Mouse (Mus musculus) regulatory T cell (primary cell): ENCODE data around the gene Nup214.

Source experiments
- in situ Hi-C: fragments of 300-600 bp; cut with MboI, MseI; formaldehyde crosslinking; loops from one replicate; pipeline ENCODE4 v1.15.1; 2025; ENCODE audit warnings: high pct_unique_total_duplicates

Nup214 gene

DNA sequence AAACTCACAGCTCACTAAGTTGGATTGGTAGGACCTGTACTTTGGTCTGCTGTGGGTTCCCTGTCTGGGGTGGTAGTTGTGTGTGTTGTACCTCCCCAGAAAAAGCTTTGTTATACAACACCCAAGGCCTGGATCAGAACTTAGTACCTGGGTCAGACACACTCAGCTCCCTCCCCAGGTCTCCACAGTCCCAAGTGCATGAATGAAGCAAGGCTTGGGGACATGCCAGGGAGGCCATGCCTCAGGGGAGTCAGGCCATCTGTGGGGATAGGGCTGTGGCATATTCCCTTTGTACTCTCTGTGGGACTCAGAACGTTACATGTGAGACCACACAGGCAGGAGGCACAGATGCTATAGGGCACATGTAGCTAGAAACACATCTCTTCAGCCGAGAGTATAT is 115.9 kb downstream of the Nup214 start:
- in situ Hi-C loops, result no loop called here

DNA sequence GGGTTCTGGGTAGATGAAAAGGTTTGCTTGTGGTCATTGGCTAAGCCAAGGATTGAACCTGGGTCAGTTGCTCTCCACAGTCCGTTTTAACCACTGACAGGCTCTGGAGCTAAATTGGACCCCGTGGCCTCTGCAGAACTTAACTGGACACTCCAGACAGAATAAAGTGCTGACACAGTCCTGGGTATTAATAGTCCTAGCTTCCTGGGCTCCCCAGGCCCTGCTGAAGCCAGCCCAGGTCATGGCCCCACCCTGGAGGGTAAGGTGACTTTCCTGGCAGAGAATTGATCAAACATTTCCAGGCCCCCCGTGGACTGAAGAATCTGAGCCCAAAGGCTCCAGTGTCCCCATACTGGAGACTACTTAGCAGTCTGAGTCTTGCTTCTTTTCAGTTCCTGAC is 117.7 kb downstream of the Nup214 start:
- in situ Hi-C loops, result no loop called here

DNA sequence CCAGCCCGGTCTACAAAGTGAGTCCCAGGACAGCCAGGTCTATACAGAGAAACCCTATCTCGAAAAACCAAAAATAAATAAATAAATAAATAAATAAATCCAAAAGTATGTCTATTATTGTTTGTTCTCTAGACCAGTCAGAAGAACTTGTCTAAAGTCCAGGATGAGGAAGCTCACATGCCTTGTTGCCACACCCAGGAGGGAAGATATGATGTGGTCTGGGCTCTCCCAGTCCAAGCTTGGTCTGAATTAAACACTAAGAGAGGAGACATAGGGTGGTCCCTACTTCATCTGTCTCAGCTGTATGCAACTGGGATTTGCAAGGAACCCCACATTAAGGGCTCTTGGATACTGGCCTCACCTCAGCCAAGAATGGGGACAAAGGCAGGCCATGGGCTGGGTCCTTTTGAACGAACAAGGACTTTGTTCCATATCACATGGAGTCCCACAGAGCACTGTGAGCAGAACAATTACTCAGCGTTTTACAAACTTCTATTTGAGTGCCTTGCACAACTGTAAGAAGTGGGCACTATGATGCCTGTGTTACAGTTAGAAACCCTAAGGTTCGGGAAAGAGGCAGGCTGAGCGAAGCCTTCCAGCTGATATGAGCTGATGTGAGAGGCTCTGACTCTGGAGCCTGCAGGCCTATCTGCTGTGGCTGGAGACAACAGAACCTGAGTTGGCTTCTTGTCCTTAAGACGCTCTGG is 119.9 kb downstream of the Nup214 start:
- in situ Hi-C loops, result no loop called here

DNA sequence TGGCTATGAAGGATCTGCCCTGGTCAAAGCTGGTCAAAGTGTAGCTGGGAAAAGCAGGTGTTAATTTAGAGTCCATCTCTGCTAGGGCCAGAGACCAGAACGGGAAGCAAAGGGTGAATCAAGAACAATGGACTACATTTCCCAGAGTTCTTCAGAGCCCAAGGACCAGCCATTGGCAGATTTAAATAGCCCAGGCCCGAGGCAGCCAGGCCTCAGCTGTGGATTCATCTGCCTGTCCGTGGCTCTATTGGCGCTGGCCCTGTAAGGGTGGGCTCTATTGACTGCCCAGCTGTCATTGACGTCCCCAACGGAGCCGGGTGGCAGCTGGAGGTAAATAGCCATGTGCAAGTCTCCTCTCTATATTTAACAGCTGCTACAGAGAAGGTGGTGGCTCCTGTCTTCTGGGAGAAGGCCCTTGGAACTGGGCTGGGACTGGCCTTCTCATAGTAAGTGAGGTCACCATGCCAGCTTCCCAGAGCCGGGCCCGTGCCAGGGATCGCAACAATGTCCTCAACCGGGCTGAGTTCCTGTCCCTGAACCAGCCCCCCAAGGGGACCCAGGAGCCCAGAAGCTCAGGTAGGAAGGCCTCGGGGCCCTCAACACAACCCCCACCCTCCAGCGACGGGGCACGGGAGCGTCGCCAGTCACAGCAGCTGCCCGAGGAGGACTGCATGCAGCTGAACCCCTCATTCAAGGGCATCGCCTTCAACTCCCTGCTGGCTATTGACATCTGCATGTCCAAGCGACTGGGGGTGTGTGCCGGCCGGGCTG is 121.3 kb downstream of the Nup214 start, which contains the start of gene Plpp7:
Gene Plpp7, plus strand, starts transcription at position 178 of the 771 bp plus-strand sequence.
- in situ Hi-C loops, result no loop called here

DNA sequence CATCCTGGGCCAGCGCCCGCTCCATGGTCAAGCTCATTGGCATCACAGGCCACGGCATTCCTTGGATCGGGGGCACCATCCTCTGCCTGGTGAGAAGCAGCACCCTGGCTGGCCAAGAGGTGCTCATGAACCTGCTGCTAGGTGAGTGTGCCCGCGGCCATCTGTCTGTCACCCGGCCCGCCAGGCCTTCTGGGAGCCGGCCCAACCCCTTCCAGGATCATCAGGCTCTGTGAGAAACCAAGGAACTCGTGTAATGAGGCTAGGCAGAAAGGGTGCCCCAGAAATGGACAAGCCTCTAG is 121.8 kb downstream of the Nup214 start:
- in situ Hi-C loops, result no loop called here

DNA sequence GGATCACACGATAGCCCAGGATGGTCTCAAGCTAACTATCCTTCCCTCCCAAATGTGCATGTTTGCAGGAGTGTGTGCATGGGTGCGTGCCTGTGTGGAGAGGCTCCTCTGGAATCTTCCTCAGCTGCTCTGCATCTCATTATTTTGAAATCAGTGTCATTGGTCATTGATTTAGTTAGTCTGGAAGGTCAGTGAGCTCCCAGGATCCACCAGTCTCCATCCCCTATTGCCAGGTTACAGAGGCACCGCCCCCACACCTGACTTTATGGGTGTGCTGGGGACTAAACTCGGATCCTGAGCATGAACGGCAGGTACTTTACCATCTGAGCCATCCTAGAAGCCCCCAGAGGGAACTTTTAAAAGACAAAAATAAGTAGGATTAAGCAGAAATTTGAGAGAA is 128.7 kb downstream of the Nup214 start:
- in situ Hi-C loops, result no loop called here

DNA sequence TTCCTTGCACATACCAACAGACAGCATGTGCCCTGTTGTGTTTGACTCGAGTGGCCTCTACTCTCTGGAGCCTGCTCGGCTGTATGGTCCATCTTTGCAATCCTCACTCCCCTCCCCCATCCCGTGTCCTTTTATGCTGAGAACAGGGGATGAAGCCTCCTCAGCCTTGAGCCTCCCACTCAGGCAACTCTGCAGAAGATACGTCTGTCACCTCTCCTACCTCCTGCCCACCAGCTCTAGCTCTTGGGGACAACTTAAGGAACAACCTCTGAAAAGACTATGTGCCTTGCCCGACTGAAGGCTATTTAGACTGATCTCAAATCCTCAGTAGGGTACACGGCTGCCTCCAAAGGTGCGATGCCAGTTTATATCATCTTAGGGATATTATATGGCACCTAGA is 129.3 kb downstream of the Nup214 start:
- in situ Hi-C loops, result no loop called here
